Mouse (Mus musculus) gastrocnemius, postnatal 36 days (tissue): ENCODE measurements around the gene Gabrd. TPM values are rescaled to one million over a fixed set of nuclear protein-coding genes. Genes with fewer than 3 reads are reported as not detected.

Source experiments
- DNase-seq, 2 experiments: peaks; one replicate each; pipeline ENCODE4 v3.0.0; 2022
- intact Hi-C: fragments of 180-260 bp; cut with DNase I; formaldehyde crosslinking; loops from one replicate; pipeline ENCODE4 v1.15.1; 2025
- total RNA-seq, 2 experiments: library from RNA; stranded (reverse); gene quantifications; 2 replicates each; pipeline ENCODE4 v1.2.3; 2021

The Gabrd gene
- total RNA-seq, 2 experiments from 2014 or later = 0.23 to 0.25 TPM

GRCm38 (mm10) chr4:155387166-155387565 lies 10.7 kb downstream of the Gabrd start:
- no peak for DNase-seq
- intact Hi-C loops = no loop called here

GRCm38 (mm10) chr4:155383326-155383725 lies 14.6 kb downstream of the Gabrd start:
- DNase-seq = no peak
- intact Hi-C loops = no loop called here

- intact Hi-C loops = no loop called here
- no peak for DNase-seq
Observed at GRCm38 (mm10) chr4:155382752-155383151, 15.2 kb downstream of the Gabrd start.

GRCm38 (mm10) chr4:155381974-155382373 lies 15.9 kb downstream of the Gabrd start:
- intact Hi-C loops = no loop called here
- DNase-seq = no peak

- intact Hi-C loops = no loop called here
- DNase-seq = no peak
Observed at GRCm38 (mm10) chr4:155371797-155372735, 25.8 kb downstream of the Gabrd start.

- intact Hi-C loops = no loop called here
- DNase-seq = no peak
Observed at GRCm38 (mm10) chr4:155370737-155371715, 26.9 kb downstream of the Gabrd start.

GRCm38 (mm10) chr4:155368684-155369083 lies 29.2 kb downstream of the Gabrd start:
- intact Hi-C loops = loop anchor here (5.0 kb wide), 2 partner anchors 89 to 214 kb away; no protein-coding TSS in a partner anchor
- peak; percentile 62 to 70 for DNase-seq

- DNase-seq = no peak
- intact Hi-C loops = loop anchor here (5.0 kb wide), 2 partner anchors 90 to 215 kb away; no protein-coding TSS in a partner anchor
Observed at GRCm38 (mm10) chr4:155367739-155368138, 30.2 kb downstream of the Gabrd start.

GRCm38 (mm10) chr4:155366784-155367183 lies 31.1 kb downstream of the Gabrd start:
- intact Hi-C loops = loop anchor here (5.0 kb wide), 2 partner anchors 91 to 216 kb away; no protein-coding TSS in a partner anchor
- DNase-seq = peak in 1 of 2 experiments; percentile 6

GRCm38 (mm10) chr4:155362443-155362842 lies 35.5 kb downstream of the Gabrd start:
- DNase-seq = no peak
- intact Hi-C loops = no loop called here

GRCm38 (mm10) chr4:155361303-155361791 lies 36.6 kb downstream of the Gabrd start, which contains the start of gene Prkcz:
Gene Prkcz (minus strand): TSS chr4:155361361.
- intact Hi-C loops = no loop called here
- DNase-seq = peak; percentile 42 to 52

GRCm38 (mm10) chr4:155360856-155361255 lies 37.1 kb downstream of the Gabrd start:
- DNase-seq = no peak
- intact Hi-C loops = no loop called here

GRCm38 (mm10) chr4:155359560-155360464 lies 38.1 kb downstream of the Gabrd start:
- no peak for DNase-seq
- intact Hi-C loops = no loop called here

- intact Hi-C loops = no loop called here
- no peak for DNase-seq
Observed at GRCm38 (mm10) chr4:155357601-155358000, 40.3 kb downstream of the Gabrd start.

- intact Hi-C loops = no loop called here
Observed at GRCm38 (mm10) chr4:155356354-155356753, 41.6 kb downstream of the Gabrd start.

GRCm38 (mm10) chr4:155354546-155354945 lies 43.4 kb downstream of the Gabrd start:
- no peak for DNase-seq
- intact Hi-C loops = no loop called here

More at GRCm38 (mm10) chr4:155356354-155356753, 41.6 kb downstream of the Gabrd start:
- no peak for DNase-seq

GRCm38 (mm10) chr4:155354035-155354434 lies 43.9 kb downstream of the Gabrd start:
- no peak for DNase-seq
- intact Hi-C loops = no loop called here

- intact Hi-C loops = no loop called here
- no peak for DNase-seq
Observed at GRCm38 (mm10) chr4:155352581-155352980, 45.3 kb downstream of the Gabrd start.

GRCm38 (mm10) chr4:155346350-155346749 lies 51.6 kb downstream of the Gabrd start:
- no peak for DNase-seq
- intact Hi-C loops = no loop called here
